Mouse (Mus musculus) spleen, adult 18-20 months (tissue): ENCODE data around the gene Atg4a.
A peak's percentile ranks its signal among the peaks of the same experiment; 100 is the strongest.

ENCODE experiments used
- DNase-seq, 2 experiments: peaks; one replicate each; pipeline ENCODE4 v3.0.0; 2022; ENCODE audit warnings: mixed read lengths in 2 of 2

The Atg4a gene

DNA sequence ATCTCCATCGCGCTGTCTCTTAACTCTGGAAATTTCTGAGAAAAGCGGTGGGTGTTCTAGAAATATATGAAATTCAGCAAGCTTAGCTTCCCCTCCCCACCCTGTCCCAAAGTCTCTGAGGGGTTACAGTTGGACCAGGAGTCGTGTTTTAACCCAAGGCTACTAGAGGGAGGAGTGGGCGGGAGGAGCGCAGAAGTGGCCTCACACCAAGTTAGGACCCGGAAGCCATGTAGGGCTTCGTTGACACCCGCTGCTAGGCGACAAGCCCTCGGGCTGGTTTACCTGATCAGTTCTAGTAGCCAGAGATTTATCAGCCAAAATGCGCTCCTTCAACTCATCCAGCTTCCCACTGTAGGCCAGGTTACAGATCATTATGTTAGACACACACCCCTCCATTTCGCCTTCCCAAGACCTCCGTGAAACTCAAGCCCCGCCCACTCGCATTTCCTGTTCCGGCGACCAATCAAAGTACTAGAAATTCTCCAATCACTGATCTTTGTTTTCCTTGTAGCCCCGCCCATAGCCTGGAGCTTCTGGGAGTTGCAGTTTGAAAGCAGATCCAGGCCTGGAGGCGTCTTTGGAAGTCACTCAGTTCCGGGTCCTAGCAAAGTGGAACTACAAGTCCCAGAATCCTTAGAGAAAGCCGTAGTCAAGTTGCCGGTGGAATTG lies at the start of gene Atg4a, which contains the start of gene Psmd10:
Atg4a (plus strand) TSS at position 636 of the 669 bp plus-strand sequence.
Psmd10 (minus strand) TSS at position 457 of the 669 bp plus-strand sequence.
- peak; percentile 74 to 81 for DNase-seq

DNA sequence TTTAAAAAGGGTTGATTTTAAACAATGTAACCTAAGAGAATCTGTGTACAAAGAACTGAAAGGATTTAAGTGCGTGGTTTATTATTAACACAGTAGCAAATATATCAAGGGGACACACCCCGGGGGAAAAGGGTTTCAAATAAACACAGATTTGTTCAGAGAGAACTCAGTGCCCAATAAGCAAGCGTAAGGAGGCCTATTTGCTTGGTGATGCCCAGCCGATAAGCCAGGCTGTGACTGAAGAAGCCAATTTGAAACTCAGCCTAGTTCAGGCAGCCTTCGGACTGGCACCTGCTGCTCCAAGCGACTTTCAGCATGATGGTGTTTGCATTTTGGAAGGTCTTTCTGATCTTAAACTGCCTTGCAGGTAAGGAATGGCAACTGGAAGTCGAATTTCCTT lies 49.3 kb upstream of the Atg4a start, which contains the start of gene Vsig1:
Vsig1 (plus strand) TSS at position 249 of the 400 bp plus-strand sequence.
- no peak for DNase-seq

DNA sequence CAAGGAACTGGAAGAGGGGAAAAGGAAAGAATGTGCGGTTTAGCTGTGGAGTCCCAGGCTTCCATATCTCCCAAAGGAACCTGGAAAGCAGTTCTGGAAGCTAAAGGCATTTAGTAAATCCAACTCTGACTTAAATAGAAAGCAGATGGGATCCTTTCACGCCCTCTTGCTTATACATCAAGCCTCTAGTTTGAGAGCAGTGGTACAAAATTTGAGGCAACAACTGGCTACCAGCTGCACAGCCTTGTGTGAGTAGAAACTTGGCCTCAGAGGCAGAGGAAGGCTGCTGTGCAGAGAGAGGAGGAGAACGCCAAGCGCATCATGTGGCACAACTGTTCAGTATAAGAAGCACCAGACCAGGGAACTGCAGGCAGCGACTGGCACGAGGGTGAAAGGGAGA lies 35.4 kb upstream of the Atg4a start:
- DNase-seq, result no peak

DNA sequence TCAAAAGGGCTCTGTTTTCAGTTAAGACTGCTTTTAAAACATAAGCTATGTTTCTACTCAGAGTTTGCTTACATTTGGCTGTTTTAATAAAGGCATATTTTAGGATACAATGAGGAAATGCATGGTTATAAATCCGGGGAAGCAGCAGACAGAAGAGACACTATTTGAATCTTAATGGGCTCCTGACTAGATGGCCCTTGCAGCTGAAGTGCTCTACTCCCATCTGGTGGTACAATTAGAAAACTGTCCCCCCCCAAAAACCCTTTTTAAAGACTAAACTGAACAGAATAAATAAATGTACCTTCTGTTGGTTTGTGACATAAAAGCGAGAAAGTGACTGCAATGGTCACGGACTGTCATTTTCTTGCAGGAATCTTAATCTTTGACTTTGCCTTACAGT lies 24.6 kb upstream of the Atg4a start:
- DNase-seq, result no peak

DNA sequence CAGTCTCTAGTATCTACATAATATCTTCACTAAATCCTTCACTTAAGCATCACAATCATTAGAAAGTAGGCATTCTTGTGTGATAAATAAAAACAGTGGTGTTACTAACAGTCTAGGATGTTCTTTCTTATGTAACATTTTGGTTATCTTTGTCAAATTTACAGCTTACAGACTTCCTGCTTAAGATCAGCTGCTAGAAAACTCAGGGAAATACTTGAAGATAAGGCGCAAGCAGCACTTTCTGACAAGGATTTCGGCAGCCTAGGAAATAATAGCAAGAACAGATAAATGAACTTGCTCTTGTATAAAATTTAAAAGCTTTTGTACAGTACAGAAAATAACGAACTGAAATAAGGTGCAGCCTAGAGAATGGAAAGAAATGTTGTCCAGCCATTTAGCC lies 23.4 kb upstream of the Atg4a start:
- DNase-seq, result no peak

DNA sequence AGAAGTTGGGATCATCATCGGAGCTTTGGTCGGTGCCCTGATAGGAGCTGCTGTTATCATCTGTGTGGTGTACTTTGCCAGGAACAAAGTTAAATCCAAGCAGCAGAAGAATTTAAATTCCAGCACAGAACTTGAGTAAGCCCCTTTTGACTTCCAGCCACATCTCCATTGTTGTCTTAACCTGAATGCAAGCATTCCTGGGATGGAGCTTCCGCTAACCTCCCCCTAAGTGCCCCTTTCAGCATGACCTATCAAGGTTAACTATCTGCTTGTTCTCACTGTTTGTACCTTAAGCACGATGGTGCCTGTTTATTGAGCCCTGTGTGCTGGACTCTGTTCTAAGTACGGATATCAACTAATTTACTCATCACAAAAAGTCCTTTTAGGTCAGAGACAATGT lies 20.4 kb upstream of the Atg4a start:
- DNase-seq, result no peak

DNA sequence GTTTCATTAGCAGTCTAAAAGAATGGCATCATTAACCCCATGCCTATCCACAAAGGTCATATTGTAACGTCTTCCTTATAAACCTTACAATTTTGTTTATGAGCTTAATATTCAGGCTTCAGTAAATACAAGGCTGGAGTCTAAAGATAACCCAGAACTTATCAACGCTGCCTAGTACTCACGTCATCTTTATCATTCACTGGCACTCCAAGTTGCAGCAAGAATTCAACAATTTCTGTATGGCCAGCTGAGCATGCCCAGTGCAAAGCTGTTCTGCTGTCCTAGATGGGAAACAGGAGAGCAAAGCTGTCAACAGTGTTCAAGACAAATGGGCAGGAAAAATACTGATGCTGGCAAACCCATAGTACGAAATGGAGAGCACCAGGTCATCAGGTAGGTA lies 3.1 kb upstream of the Atg4a start:
- DNase-seq, result no peak

DNA sequence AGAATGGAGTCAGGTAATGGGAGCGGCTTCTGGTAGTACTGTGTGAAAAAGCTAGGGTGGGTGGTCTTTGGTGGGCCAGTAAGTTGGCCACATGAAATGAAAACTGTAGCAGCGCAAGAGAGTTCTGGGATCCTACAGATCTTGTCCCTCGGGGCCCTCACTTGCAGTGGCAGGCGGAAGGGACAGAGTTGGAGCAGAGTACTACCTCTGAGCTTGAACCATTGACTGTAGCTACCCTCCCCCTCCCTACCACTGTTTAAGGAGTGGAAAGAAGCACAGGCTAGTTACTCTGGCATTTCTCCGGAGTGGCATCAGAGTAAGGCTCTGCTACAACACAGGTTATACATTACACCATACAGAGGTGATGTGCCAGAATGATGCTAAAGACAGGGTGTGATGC lies 252 bp downstream of the Atg4a start:
- DNase-seq, result no peak

DNA sequence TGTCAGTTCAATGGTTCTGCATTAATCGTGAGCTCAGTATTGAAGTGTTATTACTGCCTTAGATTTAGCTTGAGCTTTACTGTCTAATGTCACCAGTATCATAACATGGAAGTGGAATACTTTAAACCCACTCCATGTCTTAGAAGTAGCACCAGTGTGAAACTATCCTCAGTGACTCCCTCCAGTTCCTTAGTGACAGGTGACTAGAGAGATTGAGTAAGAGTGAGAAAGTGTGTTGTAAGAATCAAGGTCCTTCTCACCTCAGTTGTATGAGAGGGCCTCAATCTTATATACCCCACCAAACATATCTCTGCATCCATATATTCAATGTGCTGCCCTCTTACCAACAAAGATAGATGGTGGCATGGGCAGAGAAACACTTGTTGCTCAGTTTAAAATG lies 22.2 kb downstream of the Atg4a start:
- no peak for DNase-seq

DNA sequence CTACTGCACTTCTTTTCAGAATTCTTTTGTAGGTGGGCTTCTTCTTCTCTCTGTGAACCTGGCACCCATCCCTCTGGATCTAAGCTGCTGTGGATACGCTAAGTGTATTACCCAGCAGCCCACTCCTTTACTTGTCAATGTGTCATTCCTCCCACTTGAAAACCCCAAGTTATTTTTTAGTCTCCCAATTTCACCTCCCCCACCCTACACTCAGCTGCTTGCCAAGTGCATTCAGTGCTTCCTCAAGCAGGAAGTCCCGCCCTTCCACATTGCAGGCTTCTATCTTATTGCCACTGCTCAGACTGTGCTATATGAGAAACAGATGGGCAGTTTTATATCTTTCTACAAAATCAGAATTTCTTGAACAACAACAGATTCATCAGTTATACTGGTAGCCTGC lies 22.8 kb downstream of the Atg4a start:
- no peak for DNase-seq

DNA sequence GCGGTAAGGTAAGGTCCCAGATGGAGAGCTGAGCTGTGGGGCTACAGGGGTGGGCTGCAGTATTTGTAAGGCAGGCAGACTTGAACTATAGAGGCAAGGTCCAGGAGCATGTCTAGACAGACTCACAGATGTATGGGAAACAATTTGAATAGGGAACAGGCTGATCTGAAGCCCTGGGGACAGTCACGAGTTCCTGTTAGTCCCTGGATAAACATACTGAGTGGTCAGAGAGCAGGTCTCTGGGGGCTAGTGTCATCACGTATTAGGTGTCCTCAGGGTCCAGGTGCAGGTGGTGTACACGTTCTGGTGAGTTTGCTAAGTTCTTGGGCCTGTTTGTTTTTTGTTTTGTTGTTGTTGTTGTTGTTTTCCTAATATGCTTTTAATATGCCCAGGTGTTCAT lies 23.5 kb downstream of the Atg4a start:
- DNase-seq, result no peak

DNA sequence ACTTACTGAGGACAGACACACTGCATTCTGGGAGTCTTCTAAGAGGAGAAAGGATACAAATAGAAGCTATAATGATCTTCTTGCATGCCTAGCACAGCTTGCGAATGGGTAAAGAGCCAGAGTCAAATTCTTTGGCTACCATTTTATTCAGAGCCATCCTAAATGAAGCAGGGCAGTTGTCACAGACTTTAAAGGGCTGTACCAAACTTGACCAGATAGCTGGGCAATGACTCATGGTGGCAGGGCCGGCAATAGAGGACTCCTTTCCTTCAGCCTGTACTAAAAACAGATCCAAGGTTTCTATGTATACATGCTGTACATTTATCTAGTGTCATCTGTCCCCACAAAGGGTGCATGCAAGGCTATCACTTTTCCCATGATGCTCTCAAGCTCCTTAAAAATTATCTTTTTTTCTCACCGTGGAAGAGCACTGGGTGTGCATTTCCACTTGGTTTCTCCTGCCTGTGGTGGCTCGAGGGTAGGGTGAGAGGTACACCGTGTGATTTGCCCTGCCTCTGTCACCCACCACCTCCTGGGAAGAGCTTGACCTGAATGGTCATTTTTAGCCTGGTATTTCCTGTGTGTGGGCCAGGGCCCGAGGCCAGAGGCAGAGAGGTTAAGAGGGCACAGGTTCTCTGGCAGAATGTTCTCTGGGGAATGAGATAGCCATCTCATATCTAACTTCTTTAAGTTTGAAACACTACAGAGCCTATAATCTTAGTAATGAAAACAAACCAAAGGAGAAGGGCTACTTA lies 26.7 kb downstream of the Atg4a start:
- no peak for DNase-seq

DNA sequence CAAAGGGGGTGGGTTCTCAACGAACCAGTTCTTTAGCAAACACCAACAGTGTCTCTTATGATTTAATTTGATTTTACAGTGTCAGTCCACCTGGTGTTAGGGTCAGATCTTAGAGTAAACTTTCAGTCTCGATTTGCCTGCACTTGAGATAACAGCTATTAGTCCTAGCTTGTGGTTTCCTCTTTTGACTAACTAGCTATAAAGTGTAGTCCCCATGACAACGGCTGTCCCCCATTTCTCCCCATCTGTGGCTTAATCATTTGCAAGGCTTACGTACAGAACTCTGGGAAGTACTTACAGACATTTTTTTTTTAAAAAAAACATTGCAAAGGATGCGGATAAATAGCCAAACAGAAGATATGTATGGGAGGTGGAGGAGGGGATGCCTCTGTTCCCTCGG lies 28.1 kb downstream of the Atg4a start:
- no peak for DNase-seq

DNA sequence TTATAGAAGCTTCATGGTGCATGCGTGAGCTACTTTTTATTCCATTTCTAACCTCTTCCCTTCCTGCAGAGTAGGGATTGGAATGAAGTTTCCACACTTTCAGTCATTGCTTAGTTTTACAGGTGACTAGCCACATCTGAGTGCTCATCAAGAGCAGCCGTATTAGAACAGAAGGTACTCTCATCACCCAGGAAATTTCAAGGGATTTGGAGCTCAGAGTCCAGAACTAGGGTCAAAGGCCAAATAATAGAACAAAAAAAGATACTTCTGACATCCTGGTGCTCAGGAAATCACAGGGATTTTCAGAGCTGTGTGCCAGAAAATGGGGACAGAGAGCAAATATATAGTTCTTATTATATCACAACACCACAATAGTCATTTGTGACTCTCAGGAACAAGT lies 28.5 kb downstream of the Atg4a start:
- DNase-seq, result no peak

DNA sequence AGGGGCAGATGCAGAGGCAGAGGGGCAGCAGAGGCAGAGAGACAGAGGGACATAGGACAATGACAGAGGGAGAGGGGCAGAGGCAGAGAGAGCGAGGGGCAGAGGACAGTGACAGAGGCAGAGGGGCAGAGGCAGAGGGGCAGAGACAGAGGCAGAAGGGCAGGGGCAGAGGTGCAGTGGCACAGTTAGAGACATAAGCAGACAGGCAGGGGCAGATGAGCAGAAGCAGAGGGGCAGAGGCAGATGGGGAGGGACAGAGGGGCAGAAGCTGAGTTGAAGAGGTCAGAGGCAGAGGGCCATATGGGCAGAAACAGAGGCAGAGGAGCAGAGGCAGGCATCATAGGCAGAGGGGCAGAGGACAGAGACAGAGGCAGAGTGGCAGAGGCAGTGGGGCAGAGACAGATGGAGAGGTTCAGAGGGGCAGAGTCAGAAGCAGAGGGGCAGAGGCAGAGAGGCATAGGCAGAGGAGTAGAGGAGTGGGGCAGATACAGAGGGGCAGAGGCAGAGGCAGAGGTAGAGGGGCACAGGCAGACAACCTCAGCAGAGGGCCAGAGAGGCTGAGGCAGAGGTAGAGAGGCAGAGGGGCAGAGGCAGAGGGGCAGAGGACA lies 40.3 kb downstream of the Atg4a start:
- DNase-seq, result no peak

DNA sequence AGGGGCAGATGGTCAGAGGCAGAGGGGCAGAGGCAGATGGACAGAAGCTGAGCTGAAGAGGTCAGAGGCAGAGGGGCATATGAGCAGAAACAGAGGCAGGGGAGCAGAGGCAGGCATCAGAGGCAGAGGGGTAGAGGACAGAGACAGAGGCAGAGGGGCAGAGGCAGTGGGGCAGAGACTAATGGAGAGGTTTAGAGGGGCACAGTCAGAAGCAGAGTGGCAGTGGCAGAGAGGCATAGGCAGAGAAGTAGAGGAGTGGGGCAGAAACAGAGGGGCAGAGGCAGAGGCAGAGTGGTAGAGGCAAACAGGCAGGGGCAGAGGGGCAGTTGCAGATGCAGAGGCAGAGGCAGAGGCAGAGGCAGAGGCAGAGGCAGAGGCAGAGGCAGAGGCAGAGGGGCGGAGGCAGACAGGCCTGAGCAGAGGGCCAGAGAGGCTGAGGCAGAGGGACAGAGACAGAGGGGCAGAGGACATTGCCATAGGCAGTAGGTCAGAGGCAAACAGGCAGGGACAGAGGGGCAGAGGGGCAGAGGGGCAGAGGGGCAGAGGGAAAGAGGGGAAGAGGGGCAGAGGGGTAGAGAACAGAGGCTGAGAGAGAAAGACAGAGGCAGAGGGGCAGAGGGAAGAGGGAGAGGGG lies 41.3 kb downstream of the Atg4a start:
- DNase-seq, result no peak

DNA sequence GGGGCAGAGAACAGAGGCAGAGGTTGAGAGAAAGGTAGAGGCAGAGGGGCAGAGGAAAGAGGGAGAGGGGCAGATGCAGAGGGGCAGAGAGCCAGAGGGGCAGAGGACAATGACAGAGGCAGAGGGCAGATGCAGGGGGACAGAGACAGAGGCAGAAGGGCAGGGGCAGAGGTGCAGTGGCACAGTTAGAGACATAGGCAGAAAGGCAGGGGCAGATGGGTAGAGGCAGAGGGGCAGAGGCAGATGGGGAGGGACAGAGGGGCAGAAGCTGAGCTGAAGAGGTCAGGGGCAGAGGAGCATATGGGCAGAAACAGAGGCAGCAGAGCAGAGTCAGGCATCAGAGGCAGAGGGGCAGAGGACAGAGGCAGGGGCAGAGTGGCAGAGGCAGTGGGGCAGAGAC lies 42.2 kb downstream of the Atg4a start:
- no peak for DNase-seq

DNA sequence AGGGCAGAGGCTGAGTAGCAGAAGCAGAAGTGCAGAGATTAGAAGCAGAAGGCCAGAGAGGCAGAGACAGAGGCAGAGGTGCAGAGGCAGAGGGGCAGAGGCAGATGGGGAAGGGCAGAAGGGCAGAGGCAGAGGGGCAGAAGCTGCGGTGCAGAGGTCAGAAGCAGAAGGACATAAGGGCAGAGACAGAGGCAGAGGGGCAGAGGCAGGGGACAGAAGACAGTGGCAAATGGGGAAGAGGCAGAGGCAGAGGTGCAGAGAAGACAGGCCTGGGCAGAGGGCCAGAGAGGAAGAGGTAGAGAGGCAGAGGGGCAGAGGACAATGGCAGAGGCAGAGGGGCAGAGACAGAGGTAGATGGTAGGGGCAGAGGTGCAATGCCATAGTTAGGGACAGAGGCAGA lies 193.0 kb downstream of the Atg4a start:
- DNase-seq, result no peak

DNA sequence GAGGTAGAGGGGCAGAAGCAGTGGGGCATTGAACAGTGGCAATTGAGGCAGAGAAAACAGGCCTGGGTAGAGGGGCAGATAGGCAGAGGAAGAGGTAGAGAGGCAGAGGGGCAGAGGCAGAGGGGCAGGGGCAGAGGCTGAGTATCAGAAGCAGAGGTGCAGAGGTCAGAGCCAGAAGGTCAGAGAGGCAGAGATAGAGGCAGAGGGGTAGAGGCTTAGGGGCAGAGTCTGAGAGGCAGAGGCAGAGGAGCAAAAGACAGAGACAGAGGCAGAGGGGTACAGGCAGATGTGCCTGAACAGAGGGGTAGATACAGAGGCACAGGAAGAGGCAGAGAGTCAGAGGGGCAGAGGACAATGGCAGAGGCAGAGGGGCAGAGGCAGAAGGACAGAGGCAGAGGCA lies 193.6 kb downstream of the Atg4a start:
- DNase-seq, result no peak

DNA sequence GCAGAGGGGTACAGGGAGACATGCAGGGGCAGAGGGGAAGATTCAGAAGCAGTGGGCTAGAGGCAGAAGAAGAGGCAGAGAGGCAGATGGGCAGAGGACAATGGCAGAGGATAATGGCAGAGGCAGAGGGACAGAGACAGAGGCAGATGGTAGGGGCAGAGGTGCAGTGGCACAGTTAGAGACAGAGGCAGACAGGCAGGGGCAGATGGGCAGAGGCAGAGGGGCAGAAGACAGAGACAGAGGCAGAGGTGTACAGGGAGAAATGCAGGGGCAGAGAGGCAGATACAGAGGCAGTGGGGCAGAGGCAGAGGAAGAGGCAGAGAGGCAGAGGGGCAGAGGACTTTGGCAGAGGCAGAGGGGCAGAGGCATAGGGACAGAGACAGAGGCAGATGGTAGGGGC lies 194.5 kb downstream of the Atg4a start:
- no peak for DNase-seq

DNA sequence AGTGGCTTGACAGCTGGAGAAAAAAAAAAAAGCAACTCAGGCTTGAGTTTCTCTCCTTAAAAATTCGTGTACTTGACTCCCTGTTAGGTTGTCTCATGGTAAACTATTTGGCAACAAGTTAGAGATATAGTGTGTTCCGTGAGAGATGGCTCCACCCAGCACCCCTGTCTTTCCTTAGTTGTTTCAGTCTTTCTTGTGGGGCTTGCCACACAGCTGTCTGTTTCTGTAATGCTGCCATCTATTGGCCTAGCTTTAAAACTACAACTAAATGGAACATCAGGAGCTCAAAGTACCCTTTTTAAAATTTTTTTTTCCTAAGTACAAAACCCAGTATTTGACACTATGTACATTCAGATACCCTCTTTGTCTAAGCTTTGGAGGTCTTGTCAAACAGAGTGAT lies 200.0 kb downstream of the Atg4a start:
- DNase-seq, result no peak

DNA sequence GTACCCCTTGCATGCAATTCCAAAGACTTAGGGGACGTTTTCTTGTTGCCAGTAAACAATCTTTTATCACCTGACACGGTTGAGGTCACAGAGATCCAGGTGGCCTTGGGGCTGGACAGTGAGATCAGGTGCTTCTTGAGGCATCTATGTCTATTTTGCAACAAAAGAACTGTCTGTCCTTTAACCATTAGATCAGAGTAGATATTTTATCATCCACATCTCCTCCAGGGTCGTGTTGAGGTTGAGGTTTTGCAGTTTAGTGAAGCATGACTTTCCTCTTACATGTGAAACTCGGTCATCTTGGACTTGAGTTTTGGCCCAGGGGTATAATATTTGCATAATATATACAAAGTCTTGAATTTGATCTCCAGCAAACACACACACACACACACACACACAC lies 200.9 kb downstream of the Atg4a start:
- DNase-seq, result no peak

DNA sequence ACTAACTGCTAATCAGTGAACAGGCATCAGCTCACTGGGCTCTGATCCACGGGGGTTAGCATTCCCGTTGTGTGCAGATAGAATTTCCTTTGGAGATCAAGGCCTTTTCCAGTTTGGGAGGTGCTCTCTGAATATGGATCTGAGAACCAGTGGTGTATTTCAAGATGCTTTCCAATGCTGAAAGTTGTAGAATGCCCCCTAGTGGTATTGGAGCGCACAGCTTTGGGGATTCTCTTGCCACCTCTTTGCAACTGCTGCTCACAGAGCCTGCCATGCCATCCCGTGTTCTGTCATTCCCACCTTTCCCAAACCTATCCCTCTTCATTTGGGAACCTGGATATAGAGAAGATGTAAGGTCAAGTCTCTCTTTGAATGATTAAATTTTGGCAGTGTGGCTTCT lies 201.5 kb downstream of the Atg4a start:
- no peak for DNase-seq

DNA sequence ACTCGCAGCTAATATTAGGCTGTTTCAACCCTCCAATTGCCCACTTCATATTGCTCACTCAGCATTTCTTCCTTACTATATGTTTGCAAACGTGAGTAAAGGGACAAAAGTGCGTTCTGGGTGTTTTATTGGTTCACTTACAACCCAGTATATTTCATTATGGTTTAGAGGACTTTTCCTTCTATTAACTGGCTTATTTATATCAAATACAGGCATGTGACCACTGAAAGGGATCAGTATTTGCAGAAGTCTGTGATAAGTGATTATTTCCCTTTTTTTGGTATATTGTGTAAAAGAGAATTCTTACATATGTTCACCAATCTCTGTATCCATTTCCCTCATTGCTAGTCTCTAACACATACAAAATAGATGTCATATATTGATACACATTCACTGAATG lies 203.7 kb downstream of the Atg4a start:
- DNase-seq, result no peak
